Mouse (Mus musculus) heart, adult 2 months (tissue): ENCODE data around the gene F11. TPM values are rescaled to one million over a fixed set of nuclear protein-coding genes. Genes with fewer than 3 reads are reported as not detected.

ENCODE experiments used
- DNase-seq, 2 experiments: peaks; one replicate each; pipeline ENCODE4 v3.0.0; 2021
- H3K27ac ChIP-seq: fragments of 200-600 bp; 2 replicates; pipeline ENCODE4 v1.8.1; 2022
- H3K27me3 ChIP-seq: fragments of 200-500 bp; 2 replicates; pipeline ENCODE4 v1.6.1; 2012; ENCODE audit warnings: mild to moderate bottlenecking, low read length, inconsistent platforms, mixed read lengths; ENCODE audit not compliant: control insufficient read depth, insufficient read depth
- H3K36me3 ChIP-seq: fragments of 200-500 bp; 2 replicates; pipeline ENCODE4 v1.6.1; 2012; ENCODE audit warnings: low read length, inconsistent platforms; ENCODE audit not compliant: control insufficient read depth, insufficient read depth
- H3K4me1 ChIP-seq: fragments of 200-500 bp; 2 replicates; pipeline ENCODE4 v1.6.1; 2011; ENCODE audit warnings: low read length; ENCODE audit not compliant: control insufficient read depth, insufficient read depth
- H3K4me3 ChIP-seq: fragments of 200-600 bp; 2 replicates; pipeline ENCODE4 v1.8.1; 2022
- H3K79me2 ChIP-seq: fragments of 200-500 bp; replicated peaks from 2 replicates; pipeline ENCODE4 v1.6.1; 2012; ENCODE audit warnings: mild to moderate bottlenecking, inconsistent platforms, low read length, moderate library complexity, mixed read lengths; ENCODE audit not compliant: control insufficient read depth, insufficient read depth
- H3K9ac ChIP-seq: fragments of 200-500 bp; 2 replicates; pipeline ENCODE4 v1.6.1; 2012; ENCODE audit warnings: low read depth, mild to moderate bottlenecking, control low read depth, inconsistent platforms, low read length, mixed read lengths
- CTCF ChIP-seq: fragments of 200-600 bp; IDR thresholded peaks from 2 replicates; pipeline ENCODE4 v1.8.1; 2022; ENCODE audit warnings: antibody characterized with exemption, mild to moderate bottlenecking, moderate library complexity
- EP300 ChIP-seq: fragments of 200-500 bp; IDR thresholded peaks from 2 replicates; pipeline ENCODE4 v1.6.1; 2011; ENCODE audit warnings: low read depth, low read length, control low read depth; ENCODE audit not compliant: insufficient read depth
- POLR2A ChIP-seq: fragments of 200-500 bp; IDR thresholded peaks from 2 replicates; pipeline ENCODE4 v1.6.1; 2011; ENCODE audit warnings: mild to moderate bottlenecking, low read depth, low read length, control low read depth; ENCODE audit not compliant: insufficient read depth
- WGBS: fragments of 180-500 bp; shearing (Covaris S2); methylation state at CpG from one replicate; pipeline ENCODE4 v1.1.7; 2018; 5-methylcytosine and 5-hydroxymethylcytosine counted together
- intact Hi-C: fragments of 180-260 bp; cut with DNase I; formaldehyde crosslinking; loops from one replicate; pipeline ENCODE4 v1.15.1; 2025
- polyA plus RNA-seq: library from polyadenylated mRNA; depleted of rRNA; stranded (reverse); fragments of >200 nt; gene quantifications from 2 replicates; pipeline ENCODE4 v1.2.3, GENCODE M21; 2012
- total RNA-seq, 2 experiments: library from RNA; stranded (reverse); gene quantifications; 2 replicates each; pipeline ENCODE4 v1.2.3; 2021

Gene F11
- total and polyA plus RNA-seq, 3 experiments: not detected

GRCm38 (mm10) chr8:45238282-45238681 lies 23.5 kb downstream of the F11 start:
- WGBS: 23% methylated on average over 3 of the region's 3 CpGs
- Histone ChIP-seq H3K36me3 (no peaks in the 10 kb centered on the region), H3K4me1 (no peaks in the 10 kb centered on the region), H3K27ac (no peak overlapping the region), H3K9ac (no peak overlapping the region), H3K79me2 (no peaks in the 10 kb centered on the region), H3K27me3 (no peaks in the 10 kb centered on the region), H3K4me3 (no peak overlapping the region)
- TF ChIP-seq EP300: no peak
- no peak for TF ChIP-seq POLR2A
- TF ChIP-seq CTCF: peak; percentile 77
- intact Hi-C loops: loop anchor here (1.0 kb wide), 1 partner anchor 170 kb away; no protein-coding TSS in a partner anchor
- DNase-seq: no peak

- DNase-seq: peak; percentile 14 to 28
Observed at GRCm38 (mm10) chr8:45236164-45236912, 25.5 kb downstream of the F11 start.

GRCm38 (mm10) chr8:45235228-45235627 lies 26.6 kb downstream of the F11 start:
- H3K4me1 ChIP-seq: no peaks in the 10 kb centered on the region
- DNase-seq: no peak
- TF ChIP-seq EP300 (no peak), POLR2A (no peak), CTCF (no peak)
- no peak overlapping the region for H3K27ac ChIP-seq
- H3K27me3 ChIP-seq: no peaks in the 10 kb centered on the region
- no peaks in the 10 kb centered on the region for H3K36me3 ChIP-seq
- no peak overlapping the region for H3K4me3 ChIP-seq
- no peak overlapping the region for H3K9ac ChIP-seq
- no peaks in the 10 kb centered on the region for H3K79me2 ChIP-seq
- intact Hi-C loops: no loop called here
- WGBS: 84% methylated on average over 6 of the region's 6 CpGs

More at GRCm38 (mm10) chr8:45236164-45236912, 25.5 kb downstream of the F11 start:
- Histone ChIP-seq H3K27ac (no peak overlapping the region), H3K4me3 (no peak overlapping the region), H3K4me1 (no peaks in the 10 kb centered on the region), H3K36me3 (no peaks in the 10 kb centered on the region), H3K27me3 (no peaks in the 10 kb centered on the region), H3K9ac (no peak overlapping the region), H3K79me2 (no peaks in the 10 kb centered on the region)
- intact Hi-C loops: no loop called here
- 30% methylated on average over 14 of the region's 14 CpGs for WGBS
- TF ChIP-seq EP300 (no peak), CTCF (peak; percentile 80), POLR2A (no peak)

GRCm38 (mm10) chr8:45233256-45233655 lies 28.6 kb downstream of the F11 start:
- WGBS: 70% methylated on average over 3 of the region's 3 CpGs
- H3K9ac ChIP-seq: no peak overlapping the region
- H3K27me3 ChIP-seq: no peaks in the 10 kb centered on the region
- H3K27ac ChIP-seq: no peak overlapping the region
- H3K36me3 ChIP-seq: no peaks in the 10 kb centered on the region
- no peaks in the 10 kb centered on the region for H3K4me1 ChIP-seq
- TF ChIP-seq EP300: no peak
- TF ChIP-seq CTCF: no peak
- no peak for TF ChIP-seq POLR2A
- no peaks in the 10 kb centered on the region for H3K79me2 ChIP-seq
- no peak overlapping the region for H3K4me3 ChIP-seq
- no peak for DNase-seq
- intact Hi-C loops: no loop called here

GRCm38 (mm10) chr8:45202476-45202875 lies 59.4 kb downstream of the F11 start:
- TF ChIP-seq EP300 (no peak), CTCF (no peak), POLR2A (no peak)
- Histone ChIP-seq H3K27me3 (no peaks in the 10 kb centered on the region), H3K36me3 (no peaks in the 10 kb centered on the region), H3K9ac (no peak overlapping the region), H3K4me1 (no peaks in the 10 kb centered on the region), H3K27ac (no peak overlapping the region), H3K79me2 (no peaks in the 10 kb centered on the region), H3K4me3 (no peak overlapping the region)
- DNase-seq: no peak
- WGBS: 73% methylated on average over 6 of the region's 6 CpGs
- intact Hi-C loops: no loop called here

- Histone ChIP-seq H3K27ac (no peak overlapping the region), H3K9ac (no peak overlapping the region), H3K27me3 (no peaks in the 10 kb centered on the region), H3K4me1 (no peaks in the 10 kb centered on the region), H3K4me3 (no peak overlapping the region), H3K36me3 (no peaks in the 10 kb centered on the region), H3K79me2 (no peaks in the 10 kb centered on the region)
- DNase-seq: peak; percentile 2 to 20
- WGBS: 48% methylated on average over 5 of the region's 5 CpGs
- intact Hi-C loops: no loop called here
- no peak for TF ChIP-seq POLR2A
- no peak for TF ChIP-seq CTCF
Observed at GRCm38 (mm10) chr8:45201605-45202004, 60.2 kb downstream of the F11 start.
